Mouse (Mus musculus) liver, adult (tissue): ENCODE data around the gene Ch25h.

Experiments used
- GATA4 ChIP-seq: IDR thresholded peaks from 2 replicates; pipeline ENCODE4 v1.6.1; 2014; ENCODE audit warnings: mild to moderate bottlenecking, low read length; ENCODE audit not compliant: insufficient replicate concordance

Ch25h gene

GRCm38 (mm10) chr19:34431314-34431713 lies 43.6 kb downstream of the Ch25h start:
- no peak for TF ChIP-seq GATA4

DNA sequence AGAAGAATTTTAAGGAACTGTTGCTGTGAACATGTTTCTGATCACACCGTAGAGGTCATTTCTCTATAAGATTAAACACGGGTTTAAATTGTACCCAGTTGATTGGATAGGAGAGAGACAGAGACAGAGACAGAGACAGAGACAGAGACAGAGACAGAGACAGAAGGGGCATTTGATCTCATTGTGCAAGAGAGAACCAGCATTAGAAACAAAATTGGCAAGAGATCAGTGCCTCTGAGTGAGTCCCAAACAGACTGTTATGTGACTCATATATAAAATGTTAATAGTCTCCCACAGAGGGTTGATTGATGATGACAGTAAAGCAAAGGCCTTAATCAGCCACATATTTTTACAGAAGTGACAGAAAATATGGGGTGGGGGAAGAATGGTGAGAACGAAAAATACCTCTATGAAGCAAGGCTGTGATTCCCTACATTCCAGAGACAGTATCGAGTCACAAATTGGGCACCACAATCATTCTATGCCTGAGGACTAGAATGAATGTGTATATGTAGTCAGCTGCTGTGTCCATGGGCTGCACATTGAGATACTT lies 51.1 kb downstream of the Ch25h start:
- no peak for TF ChIP-seq GATA4
